ENCODE assay signal across 7 mouse cellular contexts in genomic region chr9:44768029-44768394, GRCm38 (mm10). TPM values are rescaled to one million over a fixed set of nuclear protein-coding genes. Genes with fewer than 3 reads are reported as not detected.
DNase-seq lines count a peak whose midpoint lies in the region; ATAC-seq lines count a peak whose summit lies in the region.
"Not testable (repeated sequence)": the region's sequence is repeated elsewhere in the genome, so short reads cannot be mapped to it uniquely, and the experiment has no call there.

No protein-coding gene starts in this region.

- H3K9me3 ChIP-seq in erythroblast, embryonic 14.5 days (ENCODE audit: control insufficient read depth, low read length); heart, embryonic 13.5 days; intestine, embryonic 14.5 days (ENCODE audit: control insufficient read depth, low read length); limb, embryonic 12.5 days; lung, embryonic 16.5 days (ENCODE audit: control insufficient read depth, low read length); neural tube, embryonic 11.5 days (ENCODE audit: control insufficient read depth, low read length): not testable (repeated sequence)

- WGBS in heart, embryonic 13.5 days = 33% methylated on average over 9 of the region's 9 CpGs
- WGBS in intestine, embryonic 14.5 days = 42% methylated on average over 7 of the region's 9 CpGs
- 41% methylated on average over 7 of the region's 9 CpGs for WGBS in limb, embryonic 12.5 days
- WGBS in lung, embryonic 16.5 days = 37% methylated on average over 7 of the region's 9 CpGs
- 50% methylated on average over 7 of the region's 9 CpGs for WGBS in neural tube, embryonic 11.5 days

- H3K27ac ChIP-seq in heart, embryonic 13.5 days (replicated peaks); intestine, embryonic 14.5 days (ENCODE audit: low read depth); limb, embryonic 12.5 days; neural tube, embryonic 11.5 days (ENCODE audit: low read depth, low read length): not testable (repeated sequence)
- H3K27ac ChIP-seq in lung, embryonic 16.5 days (ENCODE audit: low read length) = peak overlapping the region; percentile 95; the same call in 1 of the 2 replicates

- H3K4me3 ChIP-seq in erythroblast, embryonic 14.5 days (replicated peaks) = peak overlapping the region; percentile 96
- peak overlapping the region; percentile 88 for H3K4me3 ChIP-seq in heart, embryonic 13.5 days
- H3K4me3 ChIP-seq in intestine, embryonic 14.5 days (ENCODE audit: low read depth, low read length) = peak overlapping the region; percentile 82
- H3K4me3 ChIP-seq in limb, embryonic 12.5 days (replicated peaks) = peak overlapping the region; percentile 99
- peak overlapping the region; percentile 99 for H3K4me3 ChIP-seq in lung, embryonic 16.5 days (ENCODE audit: low read length)
- peak overlapping the region; percentile 99; the same call in 1 of the 2 replicates for H3K4me3 ChIP-seq in neural tube, embryonic 11.5 days (ENCODE audit: low read depth, low read length)

- H3K36me3 ChIP-seq in erythroblast, embryonic 14.5 days (ENCODE audit: control insufficient read depth); heart, embryonic 13.5 days; intestine, embryonic 14.5 days (ENCODE audit: control insufficient read depth, insufficient read depth, low read length); limb, embryonic 12.5 days; lung, embryonic 16.5 days (ENCODE audit: control insufficient read depth, insufficient read depth, low read length); neural tube, embryonic 11.5 days (ENCODE audit: control insufficient read depth, insufficient read depth, low read length): not testable (repeated sequence)

- H3K4me1 ChIP-seq in erythroblast, embryonic 14.5 days (ENCODE audit: control insufficient read depth) = peaks cover 35% of the 10 kb centered on the region
- peaks cover 38% of the 10 kb centered on the region for H3K4me1 ChIP-seq in heart, embryonic 13.5 days
- peaks cover 25% of the 10 kb centered on the region for H3K4me1 ChIP-seq in intestine, embryonic 14.5 days (replicated peaks; ENCODE audit: control insufficient read depth, insufficient read depth, low read length)
- H3K4me1 ChIP-seq in limb, embryonic 12.5 days (replicated peaks) = peaks cover 21% of the 10 kb centered on the region
- H3K4me1 ChIP-seq in lung, embryonic 16.5 days (replicated peaks; ENCODE audit: control insufficient read depth, insufficient read depth, low read length) = peaks cover 17% of the 10 kb centered on the region
- H3K4me1 ChIP-seq in neural tube, embryonic 11.5 days (ENCODE audit: control insufficient read depth, insufficient read depth, low read length) = not testable (repeated sequence)

- DNase-seq in MN1 (ENCODE audit: low spot score) = peak; percentile 19
- not testable (repeated sequence) for DNase-seq in intestine, embryonic 14.5 days (ENCODE audit: low spot score); neural tube, embryonic 11.5 days (ENCODE audit: low spot score)

- ATAC-seq in heart, embryonic 13.5 days (ENCODE audit: extremely low read depth, insufficient number of reproducible peaks, low FRiP score, low TSS enrichment); intestine, embryonic 14.5 days (replicated peaks; ENCODE audit: low FRiP score, low TSS enrichment, low read depth); limb, embryonic 12.5 days (ENCODE audit: insufficient number of reproducible peaks, insufficient read depth, low FRiP score, low TSS enrichment, low read depth); lung, embryonic 16.5 days (ENCODE audit: low read depth); neural tube, embryonic 11.5 days (ENCODE audit: insufficient read depth, low FRiP score, low TSS enrichment): not testable (repeated sequence)

- peak overlapping the region; percentile 82 for H3K4me2 ChIP-seq in heart, embryonic 13.5 days
- peak overlapping the region; percentile 18 for H3K4me2 ChIP-seq in intestine, embryonic 14.5 days (ENCODE audit: low read length)
- peak overlapping the region; percentile 78 for H3K4me2 ChIP-seq in limb, embryonic 12.5 days
- peak overlapping the region; percentile 39 for H3K4me2 ChIP-seq in lung, embryonic 16.5 days (ENCODE audit: low read depth, low read length)
- H3K4me2 ChIP-seq in neural tube, embryonic 11.5 days (ENCODE audit: low read depth) = peak overlapping the region; percentile 57; the same call in 1 of the 2 replicates

- H3K9ac ChIP-seq in heart, embryonic 13.5 days = peak overlapping the region; percentile 40
- H3K9ac ChIP-seq in intestine, embryonic 14.5 days (ENCODE audit: low read length); limb, embryonic 12.5 days (replicated peaks); neural tube, embryonic 11.5 days (ENCODE audit: low read length): not testable (repeated sequence)
- peak overlapping the region; percentile 23; the same call in 1 of the 2 replicates for H3K9ac ChIP-seq in lung, embryonic 16.5 days (ENCODE audit: low read length)

- H3K27me3 ChIP-seq in erythroblast, embryonic 14.5 days (ENCODE audit: control insufficient read depth); heart, embryonic 13.5 days (replicated peaks); intestine, embryonic 14.5 days (replicated peaks; ENCODE audit: control insufficient read depth, insufficient read depth, low read length); limb, embryonic 12.5 days; lung, embryonic 16.5 days (ENCODE audit: control insufficient read depth, insufficient read depth, low read depth, low read length); neural tube, embryonic 11.5 days (ENCODE audit: control insufficient read depth, insufficient read depth, low read length): not testable (repeated sequence)

RNA-seq across cellular contexts. Expression of gene Ift46, which starts 0.3 kb away (rescaled TPM):
- polyA plus RNA-seq in erythroblast, embryonic 14.5 days (2012) = 0.29 and 0.86 TPM in 2 replicates
- 65.7 and 68.6 TPM in 2 replicates for polyA plus RNA-seq in heart, embryonic 13.5 days (2015; fragmentation: Nextera tagmentation; extraction: Ambion mirVana)
- 87.8 and 96.0 TPM in 2 replicates for polyA plus RNA-seq in intestine, embryonic 14.5 days (2014; fragmentation: Nextera tagmentation; extraction: Ambion mirVana)
- polyA plus RNA-seq in limb, embryonic 12.5 days (2016; fragmentation: Nextera tagmentation; extraction: Ambion mirVana) = 139 and 150 TPM in 2 replicates
- polyA plus RNA-seq in lung, embryonic 16.5 days (2015; fragmentation: Nextera tagmentation; extraction: Ambion mirVana) = 99.1 and 112 TPM in 2 replicates
- polyA plus RNA-seq in neural tube, embryonic 11.5 days (2014; fragmentation: Nextera tagmentation; extraction: Ambion mirVana) = 144 and 145 TPM in 2 replicates

RNA-seq across cellular contexts. Expression of gene Arcn1, which starts 0.4 kb away (rescaled TPM):
- 0.33 and 0.52 TPM in 2 replicates for polyA plus RNA-seq in erythroblast, embryonic 14.5 days (2012)
- polyA plus RNA-seq in heart, embryonic 13.5 days (2015; fragmentation: Nextera tagmentation; extraction: Ambion mirVana) = 114 and 119 TPM in 2 replicates
- polyA plus RNA-seq in intestine, embryonic 14.5 days (2014; fragmentation: Nextera tagmentation; extraction: Ambion mirVana) = 188 and 192 TPM in 2 replicates
- 194 and 208 TPM in 2 replicates for polyA plus RNA-seq in limb, embryonic 12.5 days (2016; fragmentation: Nextera tagmentation; extraction: Ambion mirVana)
- polyA plus RNA-seq in lung, embryonic 16.5 days (2015; fragmentation: Nextera tagmentation; extraction: Ambion mirVana) = 190 and 201 TPM in 2 replicates
- polyA plus RNA-seq in neural tube, embryonic 11.5 days (2014; fragmentation: Nextera tagmentation; extraction: Ambion mirVana) = 211 and 214 TPM in 2 replicates

RNA-seq across cellular contexts. Expression of gene Tmem25, which starts 31.1 kb away (rescaled TPM):
- polyA plus RNA-seq in erythroblast, embryonic 14.5 days (2012) = 0.01 TPM in 1 of 2 replicates, not detected in the other
- polyA plus RNA-seq in heart, embryonic 13.5 days (2015; fragmentation: Nextera tagmentation; extraction: Ambion mirVana) = 1.5 and 1.9 TPM in 2 replicates
- 3.3 and 3.9 TPM in 2 replicates for polyA plus RNA-seq in intestine, embryonic 14.5 days (2014; fragmentation: Nextera tagmentation; extraction: Ambion mirVana)
- polyA plus RNA-seq in limb, embryonic 12.5 days (2016; fragmentation: Nextera tagmentation; extraction: Ambion mirVana) = 3.6 and 3.7 TPM in 2 replicates
- 0.89 and 1.2 TPM in 2 replicates for polyA plus RNA-seq in lung, embryonic 16.5 days (2015; fragmentation: Nextera tagmentation; extraction: Ambion mirVana)
- polyA plus RNA-seq in neural tube, embryonic 11.5 days (2014; fragmentation: Nextera tagmentation; extraction: Ambion mirVana) = 3.1 and 3.3 TPM in 2 replicates

RNA-seq across cellular contexts. Expression of gene Phldb1, which starts 33.0 kb away (rescaled TPM):
- 0.15 and 0.23 TPM in 2 replicates for polyA plus RNA-seq in erythroblast, embryonic 14.5 days (2012)
- 20.2 and 24.4 TPM in 2 replicates for polyA plus RNA-seq in heart, embryonic 13.5 days (2015; fragmentation: Nextera tagmentation; extraction: Ambion mirVana)
- 21.4 and 22.6 TPM in 2 replicates for polyA plus RNA-seq in intestine, embryonic 14.5 days (2014; fragmentation: Nextera tagmentation; extraction: Ambion mirVana)
- 60.4 and 65.4 TPM in 2 replicates for polyA plus RNA-seq in limb, embryonic 12.5 days (2016; fragmentation: Nextera tagmentation; extraction: Ambion mirVana)
- 26.4 and 28.1 TPM in 2 replicates for polyA plus RNA-seq in lung, embryonic 16.5 days (2015; fragmentation: Nextera tagmentation; extraction: Ambion mirVana)
- polyA plus RNA-seq in neural tube, embryonic 11.5 days (2014; fragmentation: Nextera tagmentation; extraction: Ambion mirVana) = 44.3 and 47.7 TPM in 2 replicates

RNA-seq across cellular contexts. Expression of gene Ttc36, which starts 34.9 kb away (rescaled TPM):
- polyA plus RNA-seq in erythroblast, embryonic 14.5 days (2012) = 0.12 and 0.83 TPM in 2 replicates
- 0.29 and 2.2 TPM in 2 replicates for polyA plus RNA-seq in heart, embryonic 13.5 days (2015; fragmentation: Nextera tagmentation; extraction: Ambion mirVana)
- polyA plus RNA-seq in intestine, embryonic 14.5 days (2014; fragmentation: Nextera tagmentation; extraction: Ambion mirVana) = 1.5 and 2.7 TPM in 2 replicates
- polyA plus RNA-seq in limb, embryonic 12.5 days (2016; fragmentation: Nextera tagmentation; extraction: Ambion mirVana) = not detected in 2 replicates
- 0.84 and 3.5 TPM in 2 replicates for polyA plus RNA-seq in lung, embryonic 16.5 days (2015; fragmentation: Nextera tagmentation; extraction: Ambion mirVana)
- polyA plus RNA-seq in neural tube, embryonic 11.5 days (2014; fragmentation: Nextera tagmentation; extraction: Ambion mirVana) = not detected in 2 replicates

Comparison
In these comparisons a context has a peak if more than half of its experiments do, and no peak if none do; other contexts are left out.
1. H3K4me2 ChIP-seq: peak in every context shown above with its lines; median percentile 82 in heart, embryonic 13.5 days; 78 in limb, embryonic 12.5 days; 57 in neural tube, embryonic 11.5 days; 39 in lung, embryonic 16.5 days; 18 in intestine, embryonic 14.5 days.
2. RNA of gene Ift46, which starts 0.3 kb away (polyA plus RNA-seq): 139 to 150 TPM in limb, embryonic 12.5 days, 144 to 145 TPM in neural tube, embryonic 11.5 days, 99.1 to 112 TPM in lung, embryonic 16.5 days, 87.8 to 96.0 TPM in intestine, embryonic 14.5 days and 65.7 to 68.6 TPM in heart, embryonic 13.5 days; 0.29 to 0.86 TPM in erythroblast, embryonic 14.5 days; every median in the first group is over 10 times any median in the second.
3. RNA of gene Arcn1, which starts 0.4 kb away (polyA plus RNA-seq): 211 to 214 TPM in neural tube, embryonic 11.5 days, 190 to 201 TPM in lung, embryonic 16.5 days, 194 to 208 TPM in limb, embryonic 12.5 days, 188 to 192 TPM in intestine, embryonic 14.5 days and 114 to 119 TPM in heart, embryonic 13.5 days; 0.33 to 0.52 TPM in erythroblast, embryonic 14.5 days; every median in the first group is over 10 times any median in the second.
4. Peak in every context shown above with its lines, with median percentiles within 50 percentile points of each other: H3K4me3 ChIP-seq.